Comparison of ENCODE assay signal across 35 mouse cellular contexts in genomic region chr9:44411601-44412130, GRCm38 (mm10). TPM values are rescaled to one million over a fixed set of nuclear protein-coding genes. Genes with fewer than 3 reads are reported as not detected.
A peak's percentile ranks its signal among the peaks of the same experiment; 100 is the strongest.
DNase-seq lines count a peak whose midpoint lies in the region; ATAC-seq lines count a peak whose summit lies in the region.
"Had no signal": no experiment of that assay in that cellular context is flagged by ENCODE, and none has a peak within 500 bp of the region (broad histone marks: within the 10 kb centered on the region; RNA-seq: fewer than 3 reads in every experiment).

No protein-coding gene starts in this region.

- 0 out of 2 replicates have a peak, but pooled peaks cover 2% of the 10 kb centered on the region for H3K4me1 ChIP-seq in midbrain, embryonic 11.5 days (ENCODE audit: control insufficient read depth, insufficient read depth, low read length)
- peaks cover 15% of the 10 kb centered on the region for H3K4me1 ChIP-seq in midbrain, embryonic 15.5 days
- H3K4me1 ChIP-seq in liver, embryonic 16.5 days (ENCODE audit: control insufficient read depth, low read depth, low read length) = peaks cover 34% of the 10 kb centered on the region

- no peak overlapping the region for H3K4me3 ChIP-seq in midbrain, embryonic 11.5 days (ENCODE audit: low read depth, low read length)
- H3K4me3 ChIP-seq in midbrain, embryonic 15.5 days = no peak overlapping the region
- no peak overlapping the region for H3K4me3 ChIP-seq in liver, embryonic 16.5 days (ENCODE audit: low read depth, low read length)
- H3K4me3 ChIP-seq: forebrain, embryonic 10.5 days; forebrain, embryonic 15.5 days; heart, embryonic 12.5 days; left cerebral cortex, adult 2 months; limb, embryonic 12.5 days; megakaryocyte, embryonic 14.5 days had no signal

- peaks cover 21% of the 10 kb centered on the region for H3K36me3 ChIP-seq in midbrain, embryonic 11.5 days (ENCODE audit: control insufficient read depth, insufficient read depth, low read length)
- peaks cover 53% of the 10 kb centered on the region for H3K36me3 ChIP-seq in midbrain, embryonic 15.5 days (replicated peaks)
- peaks cover 43% of the 10 kb centered on the region for H3K36me3 ChIP-seq in liver, embryonic 16.5 days (ENCODE audit: control insufficient read depth, insufficient read depth)

- peak; percentile 21 for DNase-seq in cerebellum, adult 9-10 months
- DNase-seq in cerebellum, postnatal 36 days = no peak
- DNase-seq in midbrain, embryonic 11.5 days (ENCODE audit: low spot score, missing footprints) = peak; percentile 78
- DNase-seq in thymus, adult 18-20 months = no peak
- DNase-seq in right cerebral cortex, postnatal 4 days = no peak
- no peak for DNase-seq in ovary, postnatal 36 days (ENCODE audit: low spot score)
- DNase-seq: adrenal gland, postnatal 14 days; cerebellum, adult 11-12 months; cerebellum, postnatal 10 days; gastrocnemius, postnatal 25 days; heart, adult 18-20 months; kidney, adult 9 months; kidney, postnatal 14 days; lung, postnatal 36 days; midbrain, embryonic 14.5 days; right cerebral cortex, adult 18-20 months; thymus, adult 2 months; thymus, postnatal 36 days had no signal

- no peak overlapping the region for H3K4me2 ChIP-seq in midbrain, embryonic 11.5 days
- no peak overlapping the region for H3K4me2 ChIP-seq in midbrain, embryonic 15.5 days
- no peak overlapping the region for H3K4me2 ChIP-seq in liver, embryonic 16.5 days (ENCODE audit: low read depth, low read length)
- H3K4me2 ChIP-seq: forebrain, embryonic 15.5 days; heart, embryonic 12.5 days; hindbrain, embryonic 14.5 days; limb, embryonic 12.5 days had no signal

- ATAC-seq in midbrain, embryonic 11.5 days (ENCODE audit: low FRiP score) = no peak
- no peak for ATAC-seq in midbrain, embryonic 15.5 days (replicated peaks)
- ATAC-seq in liver, embryonic 16.5 days (ENCODE audit: low read depth) = no peak
- ATAC-seq: forebrain, embryonic 15.5 days; intestine, postnatal 0 days had no signal

- H3K9ac ChIP-seq in midbrain, embryonic 11.5 days (ENCODE audit: low read length) = no peak overlapping the region
- H3K9ac ChIP-seq in midbrain, embryonic 15.5 days = no peak overlapping the region
- H3K9ac ChIP-seq in liver, embryonic 16.5 days (ENCODE audit: low read depth, low read length) = no peak overlapping the region
- H3K9ac ChIP-seq: forebrain, embryonic 15.5 days; heart, embryonic 12.5 days; hindbrain, embryonic 14.5 days; limb, embryonic 12.5 days; liver, embryonic 14.5 days had no signal

- H3K9me3 ChIP-seq in midbrain, embryonic 11.5 days (ENCODE audit: control insufficient read depth, low read length) = no peaks in the 10 kb centered on the region
- no peaks in the 10 kb centered on the region for H3K9me3 ChIP-seq in midbrain, embryonic 15.5 days
- H3K9me3 ChIP-seq in liver, embryonic 16.5 days (replicated peaks; ENCODE audit: control insufficient read depth, low read length) = no peaks in the 10 kb centered on the region
- H3K9me3 ChIP-seq: forebrain, embryonic 10.5 days; forebrain, embryonic 15.5 days; heart, embryonic 12.5 days; limb, embryonic 12.5 days; megakaryocyte, embryonic 14.5 days had no signal

- no peaks in the 10 kb centered on the region for H3K27me3 ChIP-seq in midbrain, embryonic 11.5 days (ENCODE audit: control insufficient read depth, insufficient read depth, low read length)
- no peaks in the 10 kb centered on the region for H3K27me3 ChIP-seq in midbrain, embryonic 15.5 days (replicated peaks)
- H3K27me3 ChIP-seq in liver, embryonic 16.5 days (ENCODE audit: control insufficient read depth, insufficient read depth, low read depth, low read length) = no peaks in the 10 kb centered on the region
- H3K27me3 ChIP-seq: forebrain, embryonic 15.5 days; heart, embryonic 12.5 days; limb, embryonic 12.5 days; megakaryocyte, embryonic 14.5 days had no signal

- H3K27ac ChIP-seq in midbrain, embryonic 11.5 days (ENCODE audit: low read depth, low read length) = no peak overlapping the region
- no peak overlapping the region for H3K27ac ChIP-seq in midbrain, embryonic 15.5 days
- peak overlapping the region; percentile 34; the same call in 1 of the 2 replicates for H3K27ac ChIP-seq in liver, embryonic 16.5 days (ENCODE audit: low read length)
- H3K27ac ChIP-seq: forebrain, embryonic 10.5 days; forebrain, embryonic 15.5 days; hindbrain, embryonic 14.5 days; left cerebral cortex, adult 2 months; limb, embryonic 12.5 days; stomach, postnatal 0 days had no signal

- 91% methylated on average over 1 of the region's 1 CpGs for WGBS in midbrain, embryonic 11.5 days
- 85% methylated on average over 1 of the region's 1 CpGs for WGBS in midbrain, embryonic 15.5 days
- 68% methylated on average over 1 of the region's 1 CpGs for WGBS in liver, embryonic 16.5 days (ENCODE audit: insufficient replicate concordance)

RNA-seq across cellular contexts. Expression of gene Trappc4, which starts 4.3 kb away (rescaled TPM):
- 225 and 239 TPM in 2 replicates for polyA plus RNA-seq in midbrain, embryonic 11.5 days (2014; fragmentation: Nextera tagmentation; extraction: Ambion mirVana)
- 317 and 321 TPM in 2 replicates for polyA plus RNA-seq in midbrain, embryonic 15.5 days (2015; fragmentation: Nextera tagmentation; extraction: Ambion mirVana)
- polyA plus RNA-seq in liver, embryonic 16.5 days (2015; fragmentation: Nextera tagmentation; extraction: Ambion mirVana) = 42.8 and 46.3 TPM in 2 replicates

RNA-seq across cellular contexts. Expression of gene Rps25, which starts 4.7 kb away (rescaled TPM):
- 1,710 and 1,826 TPM in 2 replicates for polyA plus RNA-seq in midbrain, embryonic 11.5 days (2014; fragmentation: Nextera tagmentation; extraction: Ambion mirVana)
- 965 and 984 TPM in 2 replicates for polyA plus RNA-seq in midbrain, embryonic 15.5 days (2015; fragmentation: Nextera tagmentation; extraction: Ambion mirVana)
- polyA plus RNA-seq in liver, embryonic 16.5 days (2015; fragmentation: Nextera tagmentation; extraction: Ambion mirVana) = 791 and 928 TPM in 2 replicates

RNA-seq across cellular contexts. Expression of gene Ccdc84, which starts 6.7 kb away (rescaled TPM):
- polyA plus RNA-seq in midbrain, embryonic 11.5 days (2014; fragmentation: Nextera tagmentation; extraction: Ambion mirVana) = 24.2 and 31.9 TPM in 2 replicates
- polyA plus RNA-seq in midbrain, embryonic 15.5 days (2015; fragmentation: Nextera tagmentation; extraction: Ambion mirVana) = 37.6 and 39.9 TPM in 2 replicates
- 12.2 and 16.3 TPM in 2 replicates for polyA plus RNA-seq in liver, embryonic 16.5 days (2015; fragmentation: Nextera tagmentation; extraction: Ambion mirVana)

RNA-seq across cellular contexts. Expression of gene Slc37a4, which starts 15.0 kb away (rescaled TPM):
- 20.8 and 21.1 TPM in 2 replicates for polyA plus RNA-seq in midbrain, embryonic 11.5 days (2014; fragmentation: Nextera tagmentation; extraction: Ambion mirVana)
- polyA plus RNA-seq in midbrain, embryonic 15.5 days (2015; fragmentation: Nextera tagmentation; extraction: Ambion mirVana) = 44.6 and 44.9 TPM in 2 replicates
- polyA plus RNA-seq in liver, embryonic 16.5 days (2015; fragmentation: Nextera tagmentation; extraction: Ambion mirVana) = 65.1 and 81.4 TPM in 2 replicates

RNA-seq across cellular contexts. Expression of gene Foxr1, which starts 29.3 kb away (rescaled TPM):
- not detected in 2 replicates for polyA plus RNA-seq in midbrain, embryonic 11.5 days (2014; fragmentation: Nextera tagmentation; extraction: Ambion mirVana)
- polyA plus RNA-seq in midbrain, embryonic 15.5 days (2015; fragmentation: Nextera tagmentation; extraction: Ambion mirVana) = not detected in 2 replicates
- polyA plus RNA-seq in liver, embryonic 16.5 days (2015; fragmentation: Nextera tagmentation; extraction: Ambion mirVana) = not detected in 2 replicates
- polyA plus RNA-seq: embryonic facial prominence, embryonic 11.5 days; forebrain, embryonic 10.5 days; forebrain, embryonic 15.5 days; frontal cortex, adult 2 months; heart, embryonic 12.5 days; heart, postnatal 0 days; hindbrain, embryonic 14.5 days; intestine, postnatal 0 days; limb, embryonic 12.5 days; liver, embryonic 14.5 days; lung, embryonic 16.5 days; midbrain, embryonic 14.5 days; neural tube, embryonic 11.5 days had no signal

Comparison
In these comparisons a context has a peak if more than half of its experiments do, and no peak if none do; other contexts are left out.
1. DNase-seq: peak in cerebellum, adult 9-10 months (single experiment) and midbrain, embryonic 11.5 days (single experiment); none in cerebellum, postnatal 36 days (0 of 2), thymus, adult 18-20 months (0 of 2), right cerebral cortex, postnatal 4 days (single experiment) and ovary, postnatal 36 days (single experiment).